Mouse (Mus musculus) left cerebral cortex, postnatal 4 days (tissue): Measurements from ENCODE around the gene Enox1. TPM values are rescaled to one million over a fixed set of nuclear protein-coding genes. Genes with fewer than 3 reads are reported as not detected.
A peak's percentile ranks its signal among the peaks of the same experiment; 100 is the strongest.

Source experiments
- DNase-seq: peaks from one replicate; pipeline ENCODE4 v3.0.0-alpha.2; 2022
- intact Hi-C: fragments of 180-260 bp; cut with DNase I; formaldehyde crosslinking; loops from one replicate; pipeline ENCODE4 v1.15.1; 2025
- total RNA-seq, 2 experiments: library from RNA; stranded (reverse); gene quantifications; 2 replicates each; pipeline ENCODE4 v1.2.3; 2021

Gene Enox1
- total RNA-seq, 2 experiments from 2014 or later = 67.2 to 73.5 TPM

DNA sequence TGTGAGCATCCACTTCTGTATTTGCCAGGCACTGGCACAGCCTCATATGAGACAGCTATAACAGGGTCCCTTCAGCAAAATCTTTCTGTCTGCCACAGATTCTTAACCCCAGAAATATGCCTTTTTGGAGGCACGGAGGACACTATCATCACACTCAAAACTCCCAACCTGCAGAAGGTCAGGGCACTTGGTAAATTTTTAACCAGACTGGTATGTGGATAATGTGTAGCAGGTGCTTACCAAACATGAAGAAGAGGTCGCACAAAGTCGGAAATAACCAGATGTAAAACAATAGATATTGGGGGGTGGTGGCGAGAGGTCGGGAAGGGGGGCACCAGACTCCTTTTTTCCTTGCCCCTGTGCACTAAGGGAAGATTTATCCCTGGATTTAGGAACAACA, 430.6 kb downstream of the Enox1 start:
- intact Hi-C loops = no loop called here
- DNase-seq = no peak

GRCm38 (mm10) chr14:77593136-77593838, 436.7 kb downstream of the Enox1 start:
- intact Hi-C loops = no loop called here
- DNase-seq = no peak

DNA sequence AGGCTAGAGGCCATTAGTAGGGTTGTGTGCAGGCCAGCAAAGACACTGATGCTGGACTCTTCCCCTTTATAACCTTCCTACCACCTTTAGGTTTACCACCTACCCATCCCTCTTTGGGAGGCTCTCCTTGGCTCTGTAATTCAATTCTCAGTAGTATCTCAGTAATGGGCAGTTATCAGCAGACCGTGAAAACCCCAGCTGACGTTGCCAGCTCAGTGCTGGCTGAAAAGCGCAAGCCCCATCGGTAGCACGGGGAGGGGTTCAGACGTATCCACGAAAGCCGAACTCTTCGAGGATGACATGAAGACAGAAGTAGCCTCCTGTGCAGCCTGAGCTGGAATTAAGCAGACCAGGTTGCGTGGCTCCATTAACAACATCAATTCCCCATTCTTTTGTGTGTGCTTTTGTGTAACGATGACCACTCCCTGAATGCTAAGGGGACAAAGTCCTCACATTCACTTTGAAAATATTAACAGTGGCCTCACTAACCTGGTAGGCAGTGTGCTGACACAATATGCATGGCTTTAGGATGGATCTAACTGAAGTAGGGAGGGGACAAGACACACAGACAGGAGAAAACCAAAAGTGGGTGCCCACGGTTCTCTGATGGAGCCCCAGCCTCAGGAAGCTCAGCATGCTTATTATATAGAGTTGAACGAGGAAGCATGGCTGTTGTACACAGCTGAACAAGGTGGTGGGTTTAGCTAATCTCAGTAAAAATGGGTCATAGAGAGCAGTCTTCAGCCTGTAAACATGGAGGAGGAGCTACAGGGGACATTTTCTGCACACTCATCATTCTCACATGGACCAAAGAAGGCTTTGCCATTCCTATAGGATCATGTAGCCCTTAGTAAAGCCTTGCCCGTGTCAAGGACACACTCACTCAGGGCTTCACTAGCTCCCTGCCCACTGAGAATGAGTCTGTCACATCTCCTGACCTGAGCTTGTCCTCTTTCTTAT, 439.9 kb downstream of the Enox1 start:
- intact Hi-C loops = no loop called here
- DNase-seq = peak; percentile 38

DNA sequence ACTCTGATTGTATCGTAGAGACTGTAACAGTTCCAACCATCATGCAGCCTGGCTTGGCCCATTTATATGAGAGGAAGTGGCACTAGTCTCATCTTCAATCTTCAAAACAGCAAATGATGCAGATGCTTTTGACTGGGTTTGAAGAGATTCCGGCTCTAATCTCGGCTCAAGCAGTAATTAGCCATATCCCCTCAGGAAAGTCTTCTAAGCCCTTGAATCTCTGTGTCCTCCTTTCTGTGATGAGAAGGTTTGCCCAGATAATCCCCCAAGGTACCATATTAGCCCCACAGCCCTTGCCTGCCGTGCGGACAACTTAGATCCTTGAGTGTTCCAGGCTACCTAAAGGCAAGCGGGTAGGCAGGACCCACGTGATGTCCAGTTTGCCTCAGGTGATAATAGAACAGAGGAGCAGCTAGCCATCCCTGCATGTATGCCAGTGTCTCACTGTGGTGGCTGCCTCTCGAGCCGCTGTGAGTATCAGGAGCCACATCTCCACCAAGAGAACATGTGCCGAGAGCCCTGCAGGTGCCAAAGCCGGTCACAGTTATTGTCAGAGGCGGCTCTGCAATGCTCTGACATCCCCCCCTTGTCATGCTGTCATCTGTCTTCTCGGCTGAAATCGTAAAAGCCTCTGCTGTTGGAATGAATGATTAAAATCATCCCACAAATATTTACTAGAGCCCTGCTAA, 442.6 kb downstream of the Enox1 start:
- peak; percentile 32 for DNase-seq
- intact Hi-C loops = no loop called here

GRCm38 (mm10) chr14:77600773-77601172, 444.2 kb downstream of the Enox1 start:
- no peak for DNase-seq
- intact Hi-C loops = no loop called here

DNA sequence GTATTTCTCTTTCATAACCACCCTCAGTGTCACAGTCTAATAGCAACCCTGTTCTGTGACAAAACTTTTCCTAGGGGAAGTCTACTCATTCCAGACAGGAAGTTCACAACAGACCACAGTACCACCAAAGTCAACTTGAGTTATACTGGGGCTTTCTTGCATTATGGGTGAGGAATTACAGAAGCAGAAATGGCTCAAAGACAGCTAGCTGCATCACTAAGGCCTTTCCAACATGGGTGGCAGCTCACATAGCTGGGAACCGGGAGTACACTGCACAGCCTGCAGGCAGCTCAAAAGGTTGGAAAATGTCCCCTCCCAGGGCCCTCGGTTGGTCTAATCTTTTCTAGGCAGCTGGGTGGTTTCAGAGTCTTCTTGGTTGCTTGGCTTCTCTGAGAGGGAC, 444.9 kb downstream of the Enox1 start:
- intact Hi-C loops = no loop called here
- no peak for DNase-seq

- no peak for DNase-seq
- intact Hi-C loops = no loop called here
These were observed 451.7 kb downstream of the Enox1 start for GRCm38 (mm10) chr14:77608182-77608839.

- intact Hi-C loops = no loop called here
- DNase-seq = no peak
These were observed 458.6 kb downstream of the Enox1 start for GRCm38 (mm10) chr14:77615201-77615600.

DNA sequence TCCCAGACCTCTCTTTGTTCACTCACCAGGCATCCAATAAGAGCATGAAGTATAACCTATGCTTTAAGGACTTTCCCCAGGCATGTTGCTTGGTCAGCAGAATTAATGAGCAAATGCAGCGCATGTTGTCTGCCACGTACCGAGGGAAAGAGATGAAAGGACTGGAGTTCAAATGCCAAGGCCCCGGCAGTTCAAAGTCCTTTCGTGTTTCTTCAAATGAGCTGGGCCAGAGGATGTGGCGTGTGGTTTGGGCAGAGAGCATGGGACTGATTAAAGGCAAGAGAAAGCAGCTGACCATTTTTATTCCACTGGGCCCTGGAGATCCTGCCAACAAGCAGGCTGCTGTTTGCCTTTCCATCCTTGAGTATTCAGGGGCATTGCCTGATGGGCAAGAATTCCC, 460.7 kb downstream of the Enox1 start:
- intact Hi-C loops = no loop called here
- DNase-seq = no peak

- no peak for DNase-seq
- intact Hi-C loops = no loop called here
These were observed 461.7 kb downstream of the Enox1 start for GRCm38 (mm10) chr14:77618131-77618805.

GRCm38 (mm10) chr14:77621473-77622264, 465.1 kb downstream of the Enox1 start:
- no peak for DNase-seq
- intact Hi-C loops = no loop called here

DNA sequence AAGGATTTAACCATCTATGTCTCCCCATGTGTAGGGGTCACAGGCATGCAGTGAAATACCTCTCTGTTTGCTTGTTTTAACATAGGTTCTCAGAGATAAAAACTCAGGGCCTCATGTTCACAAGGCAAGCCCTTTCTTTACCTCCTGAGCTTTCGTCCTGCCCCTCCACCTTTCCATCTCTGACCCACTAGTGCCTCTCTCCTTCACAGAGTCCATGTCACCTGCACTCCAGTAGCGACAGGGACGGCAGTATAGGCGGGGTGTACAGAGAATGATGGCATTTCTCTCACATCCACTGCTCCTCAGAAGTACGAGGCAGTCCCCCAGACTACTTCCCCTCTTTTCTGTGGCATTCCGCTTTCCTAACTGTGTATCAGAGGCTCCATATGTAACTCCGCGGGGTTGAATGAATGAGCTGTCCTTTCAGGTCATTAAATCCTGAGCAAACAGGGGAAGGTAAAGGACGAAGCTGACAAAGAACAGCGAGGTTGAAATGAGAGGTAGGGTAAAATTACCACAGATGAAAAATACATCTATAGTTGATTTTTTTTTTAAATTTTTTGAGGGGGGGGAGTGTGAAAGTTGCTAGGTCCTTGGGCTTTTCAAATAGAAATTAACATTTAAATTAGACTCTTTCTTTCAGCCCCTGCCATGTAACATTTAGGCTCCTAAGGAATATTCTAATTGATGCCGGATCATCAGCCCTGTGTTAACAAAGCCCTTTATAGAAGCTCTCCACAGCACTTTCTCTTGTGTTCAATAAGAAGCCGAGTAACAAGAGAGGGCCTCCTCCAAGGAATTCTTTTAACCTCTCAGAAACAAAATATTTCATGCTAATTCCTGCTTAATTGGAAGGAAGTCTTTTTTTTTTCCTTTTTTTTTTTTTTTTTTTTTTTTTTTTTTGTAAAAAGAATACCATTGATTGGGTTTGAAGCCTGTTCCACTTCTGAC, 470.3 kb downstream of the Enox1 start:
- intact Hi-C loops = no loop called here
- DNase-seq = no peak

DNA sequence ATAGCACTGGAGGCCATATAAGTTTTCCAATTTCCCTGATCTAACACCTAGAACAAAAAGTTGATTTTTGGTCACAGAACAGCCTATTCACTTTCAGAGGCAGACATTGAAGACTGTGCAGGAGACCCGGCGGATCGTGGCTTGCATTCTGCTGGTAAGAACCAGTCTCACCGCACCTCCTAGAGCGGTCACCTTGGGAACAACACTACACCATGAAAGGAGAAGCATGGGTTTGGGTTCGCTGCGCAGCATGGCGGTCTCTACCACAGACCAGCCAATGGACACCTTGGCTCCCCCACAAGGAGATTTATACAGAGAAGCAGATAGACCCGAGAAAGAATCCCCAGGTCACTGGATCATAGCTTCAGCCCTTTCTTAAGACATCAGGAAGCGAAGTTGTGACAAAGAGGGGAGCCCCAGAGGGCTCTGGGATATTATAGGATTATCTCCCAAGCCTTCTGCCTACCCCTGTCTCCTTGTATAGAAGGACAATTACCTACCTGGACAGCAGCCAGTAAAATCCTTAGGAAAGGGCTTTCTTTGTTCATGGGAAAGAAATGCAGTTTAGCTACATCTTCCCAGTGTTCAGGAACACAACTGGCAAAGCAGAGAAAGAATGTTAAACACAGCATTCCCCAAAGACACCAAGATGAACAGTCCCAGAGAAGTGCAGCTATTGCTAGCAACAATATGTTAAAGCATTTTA, 476.1 kb downstream of the Enox1 start:
- intact Hi-C loops = no loop called here
- no peak for DNase-seq

GRCm38 (mm10) chr14:77633172-77633542, 476.6 kb downstream of the Enox1 start:
- no peak for DNase-seq
- intact Hi-C loops = no loop called here

GRCm38 (mm10) chr14:77636931-77637330, 480.4 kb downstream of the Enox1 start:
- DNase-seq = no peak

DNA sequence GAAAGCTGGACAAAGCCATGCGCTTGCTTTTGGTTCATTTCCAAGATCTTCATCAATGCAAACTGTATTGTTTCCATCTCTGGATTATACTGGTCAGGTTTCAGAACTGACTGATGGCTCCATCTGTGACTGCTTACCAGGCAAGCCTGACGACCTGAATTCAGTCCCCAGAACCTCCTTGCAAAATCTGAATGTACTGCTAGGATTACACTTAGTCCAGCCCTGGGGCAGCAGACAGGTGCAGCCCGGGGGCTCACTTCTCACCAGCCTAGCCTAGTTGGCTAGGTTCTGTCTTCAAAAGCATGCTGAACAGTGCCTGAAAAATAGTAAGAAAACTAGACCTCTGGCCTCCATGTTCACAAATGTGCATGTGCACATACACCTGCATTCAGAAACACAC, 481.6 kb downstream of the Enox1 start:
- intact Hi-C loops = no loop called here
- DNase-seq = no peak

More at GRCm38 (mm10) chr14:77636931-77637330, 480.4 kb downstream of the Enox1 start:
- intact Hi-C loops = no loop called here

- no peak for DNase-seq
- intact Hi-C loops = no loop called here
These were observed 482.1 kb downstream of the Enox1 start for GRCm38 (mm10) chr14:77638616-77639015.

- intact Hi-C loops = no loop called here
- peak; percentile 87 for DNase-seq
These were observed 483.0 kb downstream of the Enox1 start for GRCm38 (mm10) chr14:77639586-77639985.
